Mouse (Mus musculus): ENCODE results near the gene Ptbp2. TPM values are rescaled to one million over a fixed set of nuclear protein-coding genes. Genes with fewer than 3 reads are reported as not detected.

Ptbp2 gene
- 87.2 TPM for polyA plus RNA-seq (2015; fragmentation: Illumina TruSeq; extraction: RNeasy Lipid Tissue Mini Kit (QIAGEN cat#74804); ENCODE audit: insufficient read depth, low replicate concordance)

DNA sequence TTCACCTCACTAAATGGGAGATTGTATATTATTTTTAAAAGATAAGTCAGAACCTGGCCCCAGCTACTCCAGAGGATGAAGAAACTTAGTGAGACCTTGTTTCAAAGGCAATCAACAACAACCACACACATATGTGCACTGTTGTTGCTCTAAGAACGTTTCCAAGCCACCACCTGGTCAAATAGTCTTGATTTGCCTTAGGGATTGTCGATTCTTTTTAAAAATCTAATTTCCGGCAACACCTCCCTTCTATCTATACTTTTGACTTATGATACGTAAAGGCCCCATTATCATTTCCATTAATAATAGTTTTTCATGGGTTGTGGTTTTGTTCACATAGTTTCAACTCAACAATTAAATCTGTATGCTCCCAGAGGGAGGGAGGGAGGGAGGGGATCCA, at the start of gene Ptbp2:
Gene Ptbp2, minus strand, starts transcription at position 101 of the 400 bp plus-strand sequence.

Data from spleen, adult 10 weeks (tissue).